Mouse (Mus musculus): ENCODE data around the gene Tubb2b. TPM values are rescaled to one million over a fixed set of nuclear protein-coding genes. Genes with fewer than 3 reads are reported as not detected.

Gene Tubb2b
- total RNA-seq, 1 experiment from 2014 or later, result not detected

- ATAC-seq (replicated peaks in 1 of 2; ENCODE audit: insufficient read depth in 1 of 2, low FRiP score in 2 of 2, low TSS enrichment in 1 of 2, low read depth in 1 of 2, poor library complexity in 2 of 2, severe bottlenecking in 2 of 2), result peak; percentile 77 to 82
Measured at GRCm38 (mm10) chr13:34088871-34089288, 41.4 kb downstream of the Tubb2b start.

DNA sequence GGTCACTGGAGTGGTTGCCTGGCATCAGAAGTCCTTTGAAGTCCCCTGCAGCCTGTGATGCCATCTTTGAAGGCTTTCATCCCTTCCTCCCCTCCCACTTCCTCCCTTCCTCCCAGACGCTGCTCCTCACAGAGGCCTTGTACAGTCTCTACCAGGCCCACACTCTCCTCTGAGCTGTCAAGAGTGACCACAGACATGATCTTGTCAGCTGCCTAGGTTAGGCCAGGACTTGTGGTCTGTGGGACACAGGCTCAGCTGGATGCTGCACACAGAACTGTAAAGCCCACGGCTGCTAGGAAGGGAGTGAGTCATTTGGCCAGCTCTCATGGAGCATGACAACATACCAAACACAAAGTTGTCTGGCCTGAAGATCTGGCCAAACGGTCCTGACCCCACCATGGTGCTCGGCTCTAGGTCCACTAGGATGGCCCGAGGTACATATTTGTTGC lies 42.0 kb downstream of the Tubb2b start:
- peak in 1 of 2 experiments; percentile 33; a peak in 2 of 4 replicates for ATAC-seq (replicated peaks in 1 of 2; ENCODE audit: insufficient read depth in 1 of 2, low FRiP score in 2 of 2, low TSS enrichment in 1 of 2, low read depth in 1 of 2, poor library complexity in 2 of 2, severe bottlenecking in 2 of 2)

DNA sequence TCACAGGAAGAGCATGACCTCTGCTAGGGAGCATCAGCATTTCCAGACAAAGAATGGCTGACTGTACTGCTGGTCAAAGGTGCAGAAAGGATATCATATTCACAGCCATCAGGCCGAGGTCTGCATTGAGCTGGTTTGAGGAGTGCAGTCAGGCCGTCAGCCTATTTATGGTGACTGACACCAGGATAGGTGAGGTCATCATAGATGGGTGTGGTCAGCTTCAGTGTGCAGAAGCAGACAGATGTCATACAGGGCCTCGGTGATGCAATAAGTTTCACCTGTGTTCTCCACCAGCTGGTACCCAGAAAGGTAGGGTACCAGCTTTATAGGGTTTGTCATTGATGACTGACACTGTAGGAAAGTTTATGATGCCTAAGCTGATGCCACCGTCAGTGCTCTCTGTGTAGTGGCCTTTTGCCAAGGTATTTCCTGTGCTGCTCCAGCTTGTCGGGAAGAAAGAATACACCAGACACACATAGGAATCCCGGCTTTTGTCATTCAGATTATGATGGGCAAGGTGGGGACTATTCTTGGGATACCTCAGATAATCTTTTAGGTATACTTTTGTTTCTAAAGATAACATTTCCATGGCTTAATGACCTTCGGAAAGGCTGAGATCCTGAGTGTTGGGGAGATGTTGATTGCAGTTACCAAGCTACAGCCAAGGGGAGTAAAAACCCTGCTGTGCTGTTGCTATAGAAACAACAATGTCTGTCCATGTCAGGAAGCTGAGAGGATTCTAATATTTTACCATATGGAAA lies 43.0 kb downstream of the Tubb2b start:
- no peak for ATAC-seq (replicated peaks in 1 of 2; ENCODE audit: insufficient read depth in 1 of 2, low FRiP score in 2 of 2, low TSS enrichment in 1 of 2, low read depth in 1 of 2, poor library complexity in 2 of 2, severe bottlenecking in 2 of 2)

- no peak for ATAC-seq (replicated peaks in 1 of 2; ENCODE audit: insufficient read depth in 1 of 2, low FRiP score in 2 of 2, low TSS enrichment in 1 of 2, low read depth in 1 of 2, poor library complexity in 2 of 2, severe bottlenecking in 2 of 2)
Measured at GRCm38 (mm10) chr13:34084026-34084750, 46.1 kb downstream of the Tubb2b start.

DNA sequence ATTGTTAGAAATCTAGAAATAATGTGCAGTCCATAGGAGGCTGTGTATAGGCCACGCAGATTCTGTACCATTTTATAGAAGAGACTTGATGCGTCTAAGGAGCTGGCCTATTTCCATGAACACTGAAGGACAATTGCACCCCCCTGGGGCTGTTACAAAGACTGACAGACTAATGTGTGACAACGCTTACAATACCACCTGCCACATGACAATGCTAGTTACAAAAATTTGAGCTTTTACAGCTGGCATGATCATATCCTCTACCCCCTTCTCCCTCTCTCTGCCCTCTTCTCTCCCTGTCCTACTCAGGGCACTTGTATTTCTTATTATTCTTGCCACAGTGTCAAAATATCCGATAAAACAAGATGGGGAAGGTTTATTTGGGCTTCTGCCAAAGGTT lies 48.3 kb downstream of the Tubb2b start:
- no peak for ATAC-seq (replicated peaks in 1 of 2; ENCODE audit: insufficient read depth in 1 of 2, low FRiP score in 2 of 2, low TSS enrichment in 1 of 2, low read depth in 1 of 2, poor library complexity in 2 of 2, severe bottlenecking in 2 of 2)

- ATAC-seq (replicated peaks in 1 of 2; ENCODE audit: insufficient read depth in 1 of 2, low FRiP score in 2 of 2, low TSS enrichment in 1 of 2, low read depth in 1 of 2, poor library complexity in 2 of 2, severe bottlenecking in 2 of 2), result no peak
Measured at GRCm38 (mm10) chr13:34079801-34080200, 50.5 kb downstream of the Tubb2b start.

- no peak for ATAC-seq (replicated peaks in 1 of 2; ENCODE audit: insufficient read depth in 1 of 2, low FRiP score in 2 of 2, low TSS enrichment in 1 of 2, low read depth in 1 of 2, poor library complexity in 2 of 2, severe bottlenecking in 2 of 2)
Measured at GRCm38 (mm10) chr13:34078500-34079280, 51.6 kb downstream of the Tubb2b start.

- ATAC-seq (replicated peaks in 1 of 2; ENCODE audit: insufficient read depth in 1 of 2, low FRiP score in 2 of 2, low TSS enrichment in 1 of 2, low read depth in 1 of 2, poor library complexity in 2 of 2, severe bottlenecking in 2 of 2), result peak; percentile 80 to 84
Measured at GRCm38 (mm10) chr13:34077492-34078271, 52.6 kb downstream of the Tubb2b start, which contains the start of gene Tubb2a. TSS of gene Tubb2a (minus strand) at chr13:34078007.

Other genes with a start within 250 kb of the Tubb2b start
- gene Serpinb6c, start 224.8 kb downstream of the Tubb2b start, total RNA-seq (2017), result not detected in 2 replicates
- 15.6 and 25.7 TPM in 2 replicates for gene Nqo2, start 165.8 kb downstream of the Tubb2b start, total RNA-seq (2017)
- gene Ripk1, start 128.1 kb downstream of the Tubb2b start, total RNA-seq (2017), result 64.7 and 66.1 TPM in 2 replicates
- gene Serpinb6a, start 127.7 kb downstream of the Tubb2b start, total RNA-seq (2017), result 32.1 and 38.1 TPM in 2 replicates
- gene Bphl, start 92.9 kb downstream of the Tubb2b start, total RNA-seq (2017), result 21.3 and 29.8 TPM in 2 replicates
- gene Tubb2a, start 52.5 kb downstream of the Tubb2b start, total RNA-seq (2017), result 4.8 and 7.3 TPM in 2 replicates
- 197 and 238 TPM in 2 replicates for gene Psmg4, start 32.5 kb upstream of the Tubb2b start, total RNA-seq (2017)
- gene Slc22a23, start 214.7 kb upstream of the Tubb2b start, total RNA-seq (2017), result 4.2 and 5.1 TPM in 2 replicates

Measured in hematopoietic stem cell, adult 5-6 weeks (primary cell).